ENCODE assay signal across 18 mouse cellular contexts in genomic region chr9:35192983-35193542, GRCm38 (mm10).
"Had no signal": no experiment of that assay in that cellular context is flagged by ENCODE, and none has a peak within 500 bp of the region (broad histone marks: within the 10 kb centered on the region; RNA-seq: fewer than 3 reads in every experiment).

No protein-coding gene starts in this region.

- H3K4me3 ChIP-seq: limb, embryonic 12.5 days; liver, embryonic 13.5 days; lung, embryonic 15.5 days; megakaryocyte, embryonic 14.5 days; myocyte; neural tube, embryonic 15.5 days had no signal

- H3K4me2 ChIP-seq: limb, embryonic 12.5 days; liver, embryonic 13.5 days; lung, embryonic 15.5 days; neural tube, embryonic 15.5 days had no signal

- H3K9me3 ChIP-seq: limb, embryonic 12.5 days; liver, embryonic 13.5 days; lung, embryonic 15.5 days; megakaryocyte, embryonic 14.5 days; neural tube, embryonic 15.5 days had no signal

- H3K4me1 ChIP-seq: limb, embryonic 12.5 days; liver, embryonic 13.5 days had no signal

- H3K9ac ChIP-seq: limb, embryonic 12.5 days; liver, embryonic 13.5 days; liver, postnatal 0 days; lung, embryonic 15.5 days; neural tube, embryonic 15.5 days had no signal

- H3K27ac ChIP-seq: kidney, postnatal 0 days; limb, embryonic 12.5 days; liver, embryonic 13.5 days; lung, embryonic 15.5 days; macrophage; neural tube, embryonic 15.5 days had no signal

- ATAC-seq: intestine, postnatal 0 days; liver, postnatal 0 days had no signal

- H3K36me3 ChIP-seq: neural tube, embryonic 15.5 days had no signal

- H3K27me3 ChIP-seq: limb, embryonic 12.5 days; liver, embryonic 13.5 days; lung, embryonic 15.5 days; megakaryocyte, embryonic 14.5 days; neural tube, embryonic 15.5 days had no signal

- DNase-seq: kidney, adult 9 months; kidney, postnatal 36 days; layer of hippocampus, adult 9-11 months; liver; liver, embryonic 13.5 days; liver, postnatal 0 days; lung, postnatal 14 days; right cerebral cortex, adult 18-20 months; right cerebral cortex, postnatal 25 days; thymus, postnatal 4 days had no signal
